Mouse (Mus musculus) limb, embryonic 14.5 days (tissue): ENCODE measurements around the gene Gm45837. TPM values are rescaled to one million over a fixed set of nuclear protein-coding genes. Genes with fewer than 3 reads are reported as not detected.

Experiments
- ATAC-seq: fragments of 200-750 bp; cut with Nextera tagmentation; 2 replicates; pipeline ENCODE4 v1.8.0; 2017; ENCODE audit warnings: low read depth, moderate number of reproducible peaks, moderate TSS enrichment; ENCODE audit not compliant: low FRiP score
- DNase-seq: peaks from one replicate; pipeline ENCODE4 v3.0.0-alpha.2; 2015; ENCODE audit warnings: low spot score
- H3K27ac ChIP-seq: fragments of 300-500 bp; sonication (generic); replicated peaks from 2 replicates; pipeline ENCODE4 v1.5.1; 2014; ENCODE audit warnings: low read depth, mild to moderate bottlenecking, low read length, moderate library complexity, mixed read lengths
- H3K27me3 ChIP-seq: fragments of 300-500 bp; sonication (generic); 2 replicates; pipeline ENCODE4 v1.6.1; 2014; ENCODE audit warnings: low read length, mixed read lengths; ENCODE audit not compliant: control insufficient read depth, insufficient read depth
- H3K36me3 ChIP-seq: fragments of 300-500 bp; sonication (generic); 2 replicates; pipeline ENCODE4 v1.6.1; 2014; ENCODE audit warnings: mild to moderate bottlenecking, low read length, moderate library complexity, mixed read lengths; ENCODE audit not compliant: control insufficient read depth, insufficient read depth
- H3K4me1 ChIP-seq: fragments of 300-500 bp; sonication (generic); 2 replicates; pipeline ENCODE4 v1.6.1; 2014; ENCODE audit warnings: antibody characterized with exemption, low read length, mixed read lengths; ENCODE audit not compliant: control insufficient read depth, insufficient read depth
- H3K4me2 ChIP-seq: fragments of 300-500 bp; sonication (generic); replicated peaks from 2 replicates; pipeline ENCODE4 v1.6.1; 2014; ENCODE audit warnings: low read depth, mild to moderate bottlenecking, low read length, moderate library complexity; ENCODE audit not compliant: severe bottlenecking
- H3K4me3 ChIP-seq: fragments of 300-500 bp; sonication (generic); replicated peaks from 2 replicates; pipeline ENCODE4 v1.5.1; 2014; ENCODE audit warnings: low read length
- H3K9ac ChIP-seq: fragments of 300-500 bp; sonication (generic); 2 replicates; pipeline ENCODE4 v1.6.1; 2014; ENCODE audit warnings: mild to moderate bottlenecking, low read depth, low read length, moderate library complexity; ENCODE audit not compliant: severe bottlenecking
- H3K9me3 ChIP-seq: fragments of 300-500 bp; sonication (generic); 2 replicates; pipeline ENCODE4 v1.6.1; 2016; ENCODE audit warnings: low read length; ENCODE audit not compliant: control insufficient read depth
- POLR2A ChIP-seq: fragments of 200-500 bp; IDR thresholded peaks from 2 replicates; pipeline ENCODE4 v1.8.0; 2012; ENCODE audit warnings: inconsistent platforms, mild to moderate bottlenecking, moderate library complexity, borderline replicate concordance; ENCODE audit not compliant: insufficient read depth, insufficient read length; ENCODE audit errors: extremely low read depth
- WGBS: fragments of 180-500 bp; shearing (Covaris S2); extraction: QIAGEN DNeasy Blood & Tissue Kit; methylation state at CpG from one replicate; pipeline ENCODE4 v1.1.7; 2014; 5-methylcytosine and 5-hydroxymethylcytosine counted together
- polyA plus RNA-seq, 2 experiments: library from polyadenylated mRNA; depleted of rRNA in 1 of 2; stranded (reverse) in 1 of 2; unstranded in 1 of 2; fragments of >200 nt; fragmentation: Nextera tagmentation in 1 of 2; extraction: Ambion mirVana in 1 of 2; gene quantifications; 2 replicates each; pipeline versions ENCODE4 v1.2.1 to v1.2.3; 2012 to 2014

The Gm45837 gene
- polyA plus RNA-seq, 2 experiments = 0.41 to 7.5 TPM

DNA sequence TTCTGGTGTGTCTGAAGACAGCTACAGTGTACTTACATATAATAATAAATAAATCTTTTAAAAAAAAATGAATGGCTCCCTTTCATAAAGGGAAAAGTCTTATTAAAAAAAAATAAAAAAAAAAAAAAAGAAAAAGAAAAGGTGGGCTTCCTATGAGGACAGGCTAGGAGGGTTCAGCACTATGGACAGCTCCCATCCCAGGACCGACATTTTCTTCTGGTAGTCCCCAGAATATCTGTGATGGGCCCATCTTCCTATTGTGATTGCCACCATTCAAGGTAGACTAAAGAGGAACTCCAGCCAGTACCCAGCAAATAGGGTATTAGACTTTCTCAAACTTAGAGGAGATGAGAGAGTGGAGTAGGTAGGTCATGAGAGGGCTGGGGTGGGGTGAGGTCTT is 27.2 kb downstream of the Gm45837 start:
- no peak for ATAC-seq
- TF ChIP-seq POLR2A = no peak
- Histone ChIP-seq H3K9me3 (no peaks in the 10 kb centered on the region), H3K36me3 (no peaks in the 10 kb centered on the region), H3K27me3 (no peaks in the 10 kb centered on the region), H3K27ac (no peak overlapping the region), H3K4me1 (no peaks in the 10 kb centered on the region), H3K9ac (no peak overlapping the region), H3K4me2 (no peak overlapping the region), H3K4me3 (no peak overlapping the region)
- WGBS = 13% methylated on average over 1 of the region's 1 CpGs
- DNase-seq = peak; percentile 87

DNA sequence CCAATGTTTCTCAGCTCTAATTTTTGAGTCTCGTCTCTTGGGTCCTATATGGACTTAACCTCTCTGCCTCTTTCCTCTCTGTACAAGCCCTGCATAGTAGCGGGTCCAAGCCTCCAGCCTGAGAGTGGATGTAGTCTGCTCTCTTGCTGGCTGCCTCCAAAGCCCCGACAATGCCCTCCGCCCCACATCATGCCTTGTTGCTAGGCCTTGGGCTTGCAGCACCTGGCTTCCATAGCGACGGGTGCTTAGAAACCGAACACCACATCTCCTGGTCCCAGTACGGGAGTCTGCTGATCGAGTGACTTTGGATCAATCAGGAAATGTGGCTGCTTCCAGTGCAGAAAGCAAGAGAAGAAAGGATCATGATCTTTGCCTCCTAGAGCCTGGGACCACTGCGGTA is 32.4 kb downstream of the Gm45837 start:
- Histone ChIP-seq H3K9me3 (no peaks in the 10 kb centered on the region), H3K27me3 (no peaks in the 10 kb centered on the region), H3K36me3 (no peaks in the 10 kb centered on the region), H3K4me2 (no peak overlapping the region), H3K4me3 (no peak overlapping the region), H3K27ac (no peak overlapping the region), H3K9ac (no peak overlapping the region), H3K4me1 (no peaks in the 10 kb centered on the region)
- no peak for DNase-seq
- 64% methylated on average over 10 of the region's 10 CpGs for WGBS
- TF ChIP-seq POLR2A = no peak
- ATAC-seq = no peak

DNA sequence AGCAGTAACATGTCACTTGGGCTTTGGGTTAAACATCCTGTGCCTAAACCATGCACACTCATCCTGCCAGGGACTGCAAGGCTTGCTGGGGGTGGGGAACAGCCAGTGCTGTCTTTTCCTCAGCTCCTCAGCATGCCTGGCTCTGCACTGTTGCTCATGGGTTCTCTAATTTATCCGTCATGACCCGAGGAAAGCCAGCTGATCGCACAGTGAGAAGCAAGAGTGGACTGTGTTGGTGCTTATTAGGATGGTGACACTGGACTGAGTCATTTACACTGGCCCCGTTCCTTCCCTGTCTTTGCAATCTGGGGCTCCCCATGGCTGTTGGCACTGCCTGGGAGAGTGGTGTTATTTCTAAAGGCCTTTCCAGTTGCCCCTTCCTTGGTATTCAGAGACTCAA is 33.5 kb downstream of the Gm45837 start:
- no peak for ATAC-seq
- TF ChIP-seq POLR2A = no peak
- 72% methylated on average over 4 of the region's 4 CpGs for WGBS

DNA sequence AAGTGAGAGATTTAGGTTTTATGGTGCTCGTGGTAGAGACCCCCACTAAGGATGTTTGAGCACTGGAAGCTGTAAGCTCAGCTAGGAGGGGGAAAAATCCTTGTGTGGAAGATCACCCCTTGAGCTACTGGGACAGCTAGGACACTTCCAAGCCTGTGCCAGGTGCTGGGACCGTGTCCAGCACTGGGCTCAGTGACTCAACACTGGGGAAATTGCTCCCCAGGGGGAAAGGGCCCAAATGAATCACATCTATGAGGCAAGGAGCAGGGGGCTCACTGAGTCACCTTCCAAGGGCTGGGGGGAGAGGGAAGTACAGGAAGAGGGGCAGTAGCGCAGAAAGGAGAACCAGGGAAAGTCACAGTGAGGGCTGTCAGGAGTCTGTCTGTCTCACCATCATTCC is 39.2 kb downstream of the Gm45837 start:
- H3K27me3 ChIP-seq = peaks cover 24% of the 10 kb centered on the region
- no peak for ATAC-seq
- H3K4me2 ChIP-seq = no peak overlapping the region
- no peak overlapping the region for H3K27ac ChIP-seq
- 0 out of 2 replicates have a peak, but pooled peaks cover 4% of the 10 kb centered on the region for H3K4me1 ChIP-seq
- H3K4me3 ChIP-seq = no peak overlapping the region
- H3K9ac ChIP-seq = no peak overlapping the region
- 31% methylated on average over 3 of the region's 3 CpGs for whole genome bisulfite sequencing
- TF ChIP-seq POLR2A = no peak
- no peaks in the 10 kb centered on the region for H3K36me3 ChIP-seq
- no peak for DNase-seq
- H3K9me3 ChIP-seq = no peaks in the 10 kb centered on the region

More for the DNA sequence above, 33.5 kb downstream of the Gm45837 start:
- no peak overlapping the region for H3K4me2 ChIP-seq
- H3K27ac ChIP-seq = no peak overlapping the region
- H3K4me3 ChIP-seq = no peak overlapping the region
- H3K36me3 ChIP-seq = no peaks in the 10 kb centered on the region
- H3K27me3 ChIP-seq = no peaks in the 10 kb centered on the region
- no peaks in the 10 kb centered on the region for H3K9me3 ChIP-seq
- H3K4me1 ChIP-seq = no peaks in the 10 kb centered on the region
- H3K9ac ChIP-seq = no peak overlapping the region
- DNase-seq = no peak

DNA sequence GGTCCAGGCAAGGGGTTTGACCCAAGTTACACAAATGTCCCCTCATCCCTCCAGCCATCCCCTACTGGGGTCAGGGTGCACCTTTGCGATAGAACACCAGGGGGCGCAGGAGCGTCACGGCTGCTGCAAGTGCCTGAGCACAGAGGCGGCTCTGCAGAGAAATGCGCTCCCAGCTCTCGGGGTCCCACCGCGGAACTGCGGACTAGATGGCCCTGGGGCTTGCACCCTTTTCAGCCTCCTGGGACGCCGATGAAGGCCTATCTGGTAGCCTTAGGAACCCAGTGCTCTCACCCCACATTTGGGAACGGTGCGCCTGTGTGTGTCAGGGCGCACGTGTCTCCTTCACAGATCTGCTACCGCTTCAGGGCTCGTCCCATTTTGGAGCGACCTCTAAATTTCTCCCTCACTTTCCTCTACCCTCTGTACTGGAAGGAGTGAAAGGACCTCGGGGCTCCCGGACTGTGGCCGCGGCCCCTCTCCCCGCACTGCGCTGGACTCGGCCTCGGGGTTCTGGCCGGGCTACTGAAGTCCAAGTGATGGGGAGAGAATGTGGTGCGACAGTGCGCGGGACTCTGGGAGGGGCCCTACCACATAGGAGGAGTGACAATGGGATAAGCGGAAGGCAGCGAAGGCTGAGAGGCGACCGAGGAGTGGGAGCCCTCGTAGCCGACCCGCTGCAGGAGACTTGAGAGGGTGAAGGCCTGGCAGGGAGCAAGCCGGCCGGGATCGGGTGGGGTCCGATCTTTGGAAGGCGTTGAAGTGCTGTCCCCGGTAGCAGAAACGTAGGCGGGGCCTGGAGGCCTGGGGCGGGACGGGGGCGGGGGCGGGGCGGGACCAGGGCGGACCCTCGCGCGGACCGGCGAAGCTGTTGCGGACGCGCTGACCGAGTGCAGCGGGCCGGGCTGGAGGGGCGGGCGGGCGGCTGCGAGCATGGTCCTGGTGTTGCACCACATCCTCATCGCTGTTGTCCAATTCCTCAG is 40.0 kb downstream of the Gm45837 start:
- Histone ChIP-seq H3K9ac (peak overlapping the region; percentile 46), H3K27me3 (peaks cover 24% of the 10 kb centered on the region), H3K36me3 (no peaks in the 10 kb centered on the region), H3K9me3 (no peaks in the 10 kb centered on the region), H3K27ac (no peak overlapping the region), H3K4me1 (0 out of 2 replicates have a peak, but pooled peaks cover 4% of the 10 kb centered on the region), H3K4me3 (peak overlapping the region; percentile 58), H3K4me2 (peak overlapping the region; percentile 98)
- ATAC-seq (peak; percentile 78), DNase-seq (peak; percentile 67)
- WGBS = 2% methylated on average over 40 of the region's 68 CpGs
- TF ChIP-seq POLR2A = no peak
